Mouse (Mus musculus): ENCODE measurements at regions not wholly inside any gene's neighbourhood (a gene's known extent, or its start where the extent isn't known, plus 50 kb on each side); places are given as distances from the start of the nearest gene placed in this dataset.

DNA sequence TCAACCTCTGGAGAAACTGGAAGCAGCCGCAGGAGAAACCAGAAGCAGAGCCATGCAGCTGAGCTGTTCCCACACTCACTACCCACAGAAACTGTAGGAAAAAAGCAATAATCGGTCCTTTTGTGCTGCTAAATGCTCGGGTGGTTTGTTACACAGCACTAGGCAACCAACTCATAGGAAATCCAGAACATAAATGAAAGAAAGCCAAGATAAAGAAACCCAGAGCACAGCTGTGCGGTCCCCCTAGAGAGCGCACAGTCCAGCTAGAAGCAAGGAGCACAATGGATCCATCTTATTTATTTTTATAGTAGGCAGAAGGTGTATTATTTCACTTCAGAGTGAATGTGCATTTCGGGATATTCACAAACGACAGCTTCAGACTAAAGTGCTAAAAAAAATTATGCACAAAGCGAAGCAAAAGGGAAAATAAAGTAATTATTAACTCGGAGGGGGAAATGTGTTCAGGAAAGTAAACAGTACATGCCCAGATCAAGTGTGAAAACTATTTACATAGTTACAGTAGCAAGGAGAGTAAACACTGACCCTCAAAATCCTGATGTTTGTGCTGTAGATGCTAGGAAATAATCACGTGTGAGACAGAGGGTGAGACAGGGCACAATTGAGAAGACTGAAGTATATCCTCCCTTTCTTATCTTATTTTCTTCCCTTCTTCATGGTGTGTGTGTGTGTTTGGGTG lies 204.4 kb upstream of the Noct start:
- no peak for DNase-seq (ENCODE audit: low spot score in 2 of 2)

- DNase-seq (ENCODE audit: low spot score in 2 of 2) = no peak
Observed at GRCm38 (mm10) chr3:51024655-51025054, 199.6 kb upstream of the Noct start.

- DNase-seq (ENCODE audit: low spot score in 2 of 2) = no peak
Observed at GRCm38 (mm10) chr3:51031821-51032220, 192.4 kb upstream of the Noct start.

DNA sequence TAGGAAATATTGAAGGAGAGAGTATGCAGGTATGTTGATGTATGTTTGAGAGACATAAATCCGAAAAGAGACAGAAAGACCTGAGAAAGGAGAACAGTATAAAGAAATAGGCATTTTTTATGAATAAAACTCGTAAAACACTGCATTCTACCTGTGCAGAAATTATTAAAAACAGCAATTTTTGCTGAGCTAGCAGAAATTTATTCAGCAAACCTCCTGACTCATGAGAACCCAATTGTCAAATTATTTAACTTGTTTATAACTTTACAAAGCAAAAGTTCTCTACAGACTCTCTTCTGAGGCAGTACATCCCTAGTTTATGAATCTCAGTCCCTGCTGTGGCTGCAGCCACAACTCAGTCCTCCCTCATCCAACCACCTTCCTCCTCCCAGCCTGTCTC lies 191.0 kb upstream of the Noct start:
- DNase-seq (ENCODE audit: low spot score in 2 of 2) = no peak

GRCm38 (mm10) chr3:51036700-51037306 lies 187.4 kb upstream of the Noct start:
- DNase-seq (ENCODE audit: low spot score in 2 of 2) = no peak

DNA sequence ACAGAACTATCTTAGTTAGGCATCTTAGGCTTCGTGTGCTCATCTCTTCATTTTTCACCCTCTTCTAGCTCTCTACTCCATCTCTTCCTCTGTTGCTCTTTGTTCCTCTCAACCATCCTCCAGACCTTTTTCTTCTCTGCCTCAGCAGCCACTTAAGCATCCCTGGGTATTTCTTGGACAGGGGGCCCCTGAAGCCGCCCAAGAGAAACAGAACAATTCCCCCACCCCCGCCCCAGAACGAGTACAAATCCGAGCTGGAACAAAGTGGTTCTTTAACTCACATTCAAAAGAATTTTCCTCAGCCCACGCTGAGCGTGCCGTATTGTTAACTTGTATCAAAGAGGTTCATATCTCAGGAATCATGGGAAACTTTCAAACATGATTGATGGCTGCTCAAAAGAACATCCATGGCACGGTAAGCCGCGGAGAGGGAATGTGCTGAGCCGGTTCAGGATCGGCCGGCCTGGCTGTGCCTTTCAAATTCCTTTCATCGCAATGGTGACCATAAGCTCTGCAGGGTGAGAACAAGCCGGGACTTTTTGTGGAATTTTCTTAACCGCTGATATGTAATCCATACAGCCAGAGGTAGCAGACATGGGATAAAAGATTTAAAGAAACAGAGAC lies 181.9 kb upstream of the Noct start:
- no peak for DNase-seq (ENCODE audit: low spot score in 2 of 2)

- DNase-seq (ENCODE audit: low spot score in 2 of 2) = no peak
Observed at GRCm38 (mm10) chr3:51048739-51049138, 175.5 kb upstream of the Noct start.

GRCm38 (mm10) chr3:51050156-51050555 lies 174.1 kb upstream of the Noct start:
- no peak for DNase-seq (ENCODE audit: low spot score in 2 of 2)

GRCm38 (mm10) chr3:51055004-51055403 lies 169.2 kb upstream of the Noct start:
- no peak for DNase-seq (ENCODE audit: low spot score in 2 of 2)

DNA sequence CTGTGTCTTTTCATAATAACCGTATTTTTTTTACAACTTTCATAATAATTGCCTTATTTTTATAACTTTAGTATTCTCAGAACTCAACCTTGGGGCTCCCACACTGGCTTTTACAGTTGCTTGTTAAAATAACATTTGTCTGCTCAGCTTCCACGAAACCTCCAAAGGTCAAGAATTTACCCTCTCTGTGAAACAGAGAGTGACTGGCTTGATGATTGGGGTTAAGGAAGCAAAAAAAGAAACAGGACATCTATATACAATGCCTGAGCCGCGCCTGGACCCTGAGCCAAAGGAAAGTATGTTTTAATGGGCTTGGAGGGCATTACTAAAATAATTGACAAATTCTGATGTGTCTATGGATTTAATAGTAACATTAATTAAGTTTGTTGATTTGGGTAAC lies 160.0 kb upstream of the Noct start:
- DNase-seq (ENCODE audit: low spot score in 2 of 2) = no peak

DNA sequence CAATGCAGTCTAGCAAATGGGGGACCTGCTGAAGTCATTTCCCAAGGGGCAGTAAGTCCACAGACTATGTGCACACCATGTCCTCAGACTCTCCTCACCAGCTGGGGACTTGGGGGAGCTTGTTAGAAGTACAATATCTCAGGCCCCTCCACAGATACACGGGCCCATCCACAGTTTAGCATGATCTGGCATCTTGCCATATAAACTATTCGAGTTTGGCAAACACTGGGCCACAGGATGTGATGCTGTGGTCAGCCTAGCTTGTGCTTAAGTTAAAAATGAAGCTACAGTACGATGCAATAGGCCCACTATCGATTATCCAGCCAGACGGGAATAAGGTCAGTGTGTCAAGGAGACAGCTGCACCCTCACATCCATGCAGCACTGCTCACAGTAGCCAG lies 157.9 kb upstream of the Noct start:
- no peak for DNase-seq (ENCODE audit: low spot score in 2 of 2)

DNA sequence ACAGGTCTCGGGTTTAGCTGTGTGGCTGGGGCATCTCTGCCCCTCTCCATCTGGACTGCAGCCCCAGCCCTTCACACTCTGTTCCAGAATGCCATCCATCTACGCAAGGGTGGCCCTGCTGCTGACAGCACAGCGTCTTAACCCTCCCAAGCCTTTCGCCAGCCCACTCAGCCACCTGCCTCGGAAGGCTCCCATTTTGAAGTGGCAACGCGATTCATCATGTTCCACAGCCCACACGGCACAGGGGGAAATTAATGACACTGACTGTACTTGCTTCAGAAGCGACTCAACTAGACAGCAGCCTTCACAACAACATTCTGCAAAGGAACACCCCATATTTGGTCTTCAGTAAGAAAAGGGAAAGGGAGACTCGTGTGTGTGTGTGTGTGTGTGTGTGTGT lies 151.8 kb upstream of the Noct start:
- no peak for DNase-seq (ENCODE audit: low spot score in 2 of 2)

- no peak for DNase-seq (ENCODE audit: low spot score in 2 of 2)
Observed at GRCm38 (mm10) chr3:51073003-51073679, 151.1 kb upstream of the Noct start.

DNA sequence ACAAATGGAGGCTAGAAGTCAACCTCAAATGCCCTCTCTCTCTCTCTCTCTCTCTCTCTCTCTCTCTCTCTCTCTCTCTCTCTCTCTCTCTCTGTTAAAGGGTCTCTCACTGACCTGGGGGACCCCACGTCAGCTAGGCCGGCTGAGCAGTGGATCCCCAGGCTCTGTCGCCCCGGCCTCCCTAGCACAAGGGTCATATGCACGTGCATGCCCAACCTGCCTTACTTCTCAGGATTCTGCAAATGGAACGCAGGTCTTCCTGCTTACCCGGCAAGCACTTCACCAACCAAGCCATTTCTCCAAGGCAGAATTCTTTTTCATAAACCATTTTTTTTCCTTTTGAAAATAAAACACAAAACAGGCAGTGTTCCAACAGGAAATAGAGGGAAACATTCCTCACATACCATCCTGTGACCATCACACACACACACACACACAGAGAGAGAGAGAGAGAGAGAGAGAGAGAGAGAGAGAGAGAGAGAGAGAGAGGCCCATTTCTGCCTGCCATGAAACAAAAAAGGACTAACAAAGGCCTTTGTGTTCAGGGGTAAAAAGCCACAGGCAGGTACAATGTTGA lies 150.4 kb upstream of the Noct start:
- no peak for DNase-seq (ENCODE audit: low spot score in 2 of 2)

DNA sequence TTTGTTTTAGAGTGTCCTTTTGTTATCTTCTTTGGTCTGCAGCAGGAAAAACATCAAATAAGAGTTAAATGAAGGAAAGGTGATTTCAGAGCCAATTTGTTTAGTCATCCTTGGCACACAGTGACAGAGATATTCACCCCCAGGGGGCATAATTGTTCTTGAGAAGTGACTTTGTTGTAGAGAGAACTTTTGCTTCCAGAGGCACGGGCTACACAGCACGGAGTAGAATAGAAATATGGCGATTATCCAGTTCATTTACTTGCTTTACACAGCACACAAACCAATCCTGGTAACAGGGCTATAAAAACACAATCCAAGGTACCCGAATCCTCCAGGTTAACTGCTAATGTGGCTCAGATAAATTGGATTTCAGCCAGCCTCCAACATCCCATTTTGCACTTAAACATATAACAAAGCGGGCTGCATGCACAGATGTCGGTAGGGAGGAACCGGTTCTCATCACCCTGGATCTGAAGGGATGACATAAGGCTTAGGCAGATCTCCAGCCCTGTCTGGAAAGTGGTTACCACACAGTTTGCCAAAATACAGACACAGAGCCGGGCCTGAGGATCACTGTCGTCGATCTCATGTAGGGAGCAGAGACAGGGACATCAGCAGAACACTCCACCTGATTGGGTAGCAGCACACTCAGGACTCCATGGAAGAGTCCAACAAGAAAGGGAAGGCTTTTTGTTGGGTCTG lies 148.9 kb upstream of the Noct start:
- DNase-seq (ENCODE audit: low spot score in 2 of 2) = no peak

- no peak for DNase-seq (ENCODE audit: low spot score in 2 of 2)
Observed at GRCm38 (mm10) chr3:51078459-51078858, 145.8 kb upstream of the Noct start.

DNA sequence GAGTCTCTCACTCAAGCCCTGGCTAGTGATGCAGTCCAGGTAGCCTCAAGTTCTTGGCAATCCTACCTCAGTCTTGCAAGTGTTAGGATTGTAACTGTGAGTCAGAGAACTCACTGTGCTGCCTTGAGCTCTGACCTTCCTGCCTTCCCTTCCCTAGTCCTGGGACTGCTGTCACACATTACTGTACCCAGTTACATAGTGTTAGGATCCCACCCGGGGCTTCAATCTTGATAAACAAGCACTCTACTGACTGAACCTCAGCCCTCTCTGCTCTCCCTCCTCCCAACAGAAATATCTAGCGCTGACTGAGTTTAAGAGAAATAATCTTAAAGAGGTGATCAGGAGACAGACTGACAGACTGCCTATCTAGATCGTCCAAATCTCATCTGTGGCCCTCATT lies 143.8 kb upstream of the Noct start:
- no peak for DNase-seq (ENCODE audit: low spot score in 2 of 2)

GRCm38 (mm10) chr3:51080855-51081254 lies 143.4 kb upstream of the Noct start:
- no peak for DNase-seq (ENCODE audit: low spot score in 2 of 2)

DNA sequence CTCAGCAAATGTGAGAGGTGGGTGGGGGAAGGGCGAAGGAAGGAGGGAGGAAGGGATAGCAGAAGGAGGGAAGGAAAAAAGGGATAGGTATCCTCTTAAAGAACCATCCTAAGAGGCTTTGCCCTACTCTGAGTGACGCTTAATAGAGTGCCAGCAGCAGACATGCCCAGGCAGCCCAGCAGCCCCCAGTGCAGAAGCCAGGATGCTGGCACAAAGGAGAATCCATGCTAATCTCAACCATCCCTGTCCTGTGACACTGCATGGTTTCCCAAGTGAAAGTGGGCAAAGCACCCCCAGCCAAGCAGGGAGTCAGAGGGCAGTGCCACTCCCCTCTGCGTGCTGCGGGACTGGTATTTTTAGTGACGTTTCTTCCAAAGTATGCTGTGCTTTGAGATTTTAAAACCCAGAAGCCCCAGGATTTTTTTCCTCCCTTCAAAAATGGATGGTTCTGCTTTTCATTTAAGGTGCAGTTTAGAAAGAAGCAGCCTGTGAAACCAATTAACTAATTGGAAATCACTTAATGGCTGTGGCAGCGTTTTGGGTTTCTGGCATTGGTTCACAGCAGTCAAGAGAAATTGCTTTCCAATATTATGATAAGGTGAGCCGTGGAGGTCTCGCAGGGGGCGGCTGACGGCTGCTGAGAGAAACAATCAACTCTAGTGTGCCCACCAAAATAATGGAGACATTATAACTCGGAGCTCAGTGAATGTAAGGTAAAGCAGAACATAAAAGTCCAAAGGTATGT lies 141.2 kb upstream of the Noct start:
- DNase-seq (ENCODE audit: low spot score in 2 of 2) = no peak

GRCm38 (mm10) chr3:51083583-51083982 lies 140.7 kb upstream of the Noct start:
- DNase-seq (ENCODE audit: low spot score in 2 of 2) = no peak

DNA sequence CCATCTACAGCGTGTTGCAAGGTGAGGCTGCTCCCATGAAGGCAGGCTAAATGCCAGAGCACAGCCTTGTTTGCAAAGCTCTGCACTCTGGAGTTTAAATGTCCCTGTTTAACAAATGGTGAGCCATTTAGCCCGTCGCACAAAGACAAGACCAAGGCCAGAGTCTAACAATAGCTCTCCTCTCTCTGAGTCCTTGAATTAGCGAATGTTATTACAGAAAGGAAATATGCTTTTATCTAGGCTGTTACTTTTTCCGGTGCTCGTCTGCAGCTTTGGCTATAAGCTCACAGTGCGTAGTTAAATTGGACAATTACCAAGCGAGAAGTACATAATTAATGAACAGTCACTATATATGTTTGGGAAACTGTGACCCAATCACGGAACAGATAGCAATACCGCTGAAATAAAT lies 137.8 kb upstream of the Noct start:
- no peak for DNase-seq (ENCODE audit: low spot score in 2 of 2)

Data from frontal cortex, postnatal 10 days (tissue).